Mouse (Mus musculus): ENCODE results near the gene Tmem270. TPM values are rescaled to one million over a fixed set of nuclear protein-coding genes. Genes with fewer than 3 reads are reported as not detected.
"Not testable (repeated sequence)": the region's sequence is repeated elsewhere in the genome, so short reads cannot be mapped to it uniquely, and the experiment has no call there.

The Tmem270 gene
- not detected in 2 replicates for total RNA-seq (2017)

DNA sequence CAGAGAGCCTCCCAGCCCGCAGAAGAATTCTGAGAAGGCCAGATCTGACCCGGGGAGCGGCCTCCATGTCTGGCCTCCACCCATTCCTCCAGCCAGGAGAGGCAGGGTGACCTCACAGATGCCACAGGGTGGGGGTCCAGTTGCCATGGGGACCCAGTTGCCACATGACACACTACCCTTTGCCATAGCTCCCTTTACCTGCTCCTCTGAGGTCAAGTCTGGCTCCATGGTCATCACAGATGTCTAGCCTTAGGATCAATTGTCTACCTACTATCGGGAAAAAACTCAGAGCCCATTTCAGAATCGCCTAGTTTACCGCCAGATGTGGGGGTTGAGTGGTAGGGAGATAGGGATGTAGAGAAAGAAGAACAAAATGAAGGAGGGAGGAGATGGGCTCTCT lies at the start of gene Tmem270:
TSS of gene Tmem270 (minus strand) at position 101 of the 400 bp plus-strand sequence.
- ATAC-seq (replicated peaks in 1 of 2; ENCODE audit: insufficient read depth in 1 of 2, low FRiP score in 2 of 2, low TSS enrichment in 1 of 2, low read depth in 1 of 2, poor library complexity in 2 of 2, severe bottlenecking in 2 of 2) = no peak

DNA sequence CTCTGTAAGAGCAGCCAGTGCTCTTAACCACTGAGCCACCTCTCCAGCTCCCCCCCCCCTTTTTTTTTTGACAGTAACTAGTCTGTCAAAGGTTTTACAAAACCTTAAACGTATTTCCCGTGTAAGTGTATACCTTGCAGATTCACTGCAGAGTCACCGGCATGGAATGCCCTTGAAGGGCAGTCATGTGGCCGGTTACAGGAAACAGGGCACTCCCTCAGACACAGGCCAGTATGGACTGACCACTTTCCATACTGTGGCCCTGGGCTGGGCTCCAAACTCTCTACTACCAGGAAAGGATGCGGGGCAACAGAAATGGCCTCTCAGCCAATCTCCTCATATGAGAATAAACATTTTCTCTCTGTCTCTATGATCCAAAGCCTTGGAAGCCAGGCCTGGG lies 49.0 kb upstream of the Tmem270 start:
- no peak for ATAC-seq (replicated peaks in 1 of 2; ENCODE audit: insufficient read depth in 1 of 2, low FRiP score in 2 of 2, low TSS enrichment in 1 of 2, low read depth in 1 of 2, poor library complexity in 2 of 2, severe bottlenecking in 2 of 2)

- peak; percentile 54 to 67 for ATAC-seq (replicated peaks in 1 of 2; ENCODE audit: insufficient read depth in 1 of 2, low FRiP score in 2 of 2, low TSS enrichment in 1 of 2, low read depth in 1 of 2, poor library complexity in 2 of 2, severe bottlenecking in 2 of 2)
These were observed 44.7 kb upstream of the Tmem270 start for GRCm38 (mm10) chr5:134951053-134951884.

- ATAC-seq (replicated peaks in 1 of 2; ENCODE audit: insufficient read depth in 1 of 2, low FRiP score in 2 of 2, low TSS enrichment in 1 of 2, low read depth in 1 of 2, poor library complexity in 2 of 2, severe bottlenecking in 2 of 2) = no peak
These were observed 41.5 kb upstream of the Tmem270 start for GRCm38 (mm10) chr5:134948085-134948439.

DNA sequence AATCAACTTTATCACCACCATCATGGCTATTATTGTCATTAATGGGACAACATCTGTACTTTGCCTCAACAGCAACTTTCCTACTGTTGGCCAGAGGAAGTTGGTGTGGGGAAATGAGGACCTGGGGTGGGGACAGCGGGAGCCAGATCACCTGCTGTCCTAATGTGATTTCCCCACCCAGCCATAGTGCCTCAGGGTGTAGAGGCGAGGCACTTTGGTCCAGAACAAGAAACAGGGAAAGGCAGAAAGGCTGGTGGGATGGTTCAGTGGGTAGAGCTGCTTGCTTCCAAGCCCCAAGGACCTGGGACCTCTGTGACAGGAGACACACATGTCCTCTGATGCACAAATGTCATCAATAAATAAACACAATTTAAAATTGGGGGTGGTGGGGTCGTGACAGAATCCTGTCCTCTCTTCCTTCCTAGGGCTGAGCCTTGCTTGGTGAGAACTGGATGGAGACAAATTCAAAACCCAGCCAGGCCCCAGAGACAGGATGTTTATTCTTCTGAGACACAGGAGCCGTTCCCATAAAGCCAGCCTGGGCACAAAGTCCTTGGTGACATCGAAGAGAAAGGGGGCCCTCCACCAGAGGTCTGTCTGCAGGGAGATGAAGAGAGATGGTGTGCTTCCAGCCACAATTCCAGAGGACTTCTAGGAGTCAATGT lies 41.0 kb upstream of the Tmem270 start:
- no peak for ATAC-seq (replicated peaks in 1 of 2; ENCODE audit: insufficient read depth in 1 of 2, low FRiP score in 2 of 2, low TSS enrichment in 1 of 2, low read depth in 1 of 2, poor library complexity in 2 of 2, severe bottlenecking in 2 of 2)

DNA sequence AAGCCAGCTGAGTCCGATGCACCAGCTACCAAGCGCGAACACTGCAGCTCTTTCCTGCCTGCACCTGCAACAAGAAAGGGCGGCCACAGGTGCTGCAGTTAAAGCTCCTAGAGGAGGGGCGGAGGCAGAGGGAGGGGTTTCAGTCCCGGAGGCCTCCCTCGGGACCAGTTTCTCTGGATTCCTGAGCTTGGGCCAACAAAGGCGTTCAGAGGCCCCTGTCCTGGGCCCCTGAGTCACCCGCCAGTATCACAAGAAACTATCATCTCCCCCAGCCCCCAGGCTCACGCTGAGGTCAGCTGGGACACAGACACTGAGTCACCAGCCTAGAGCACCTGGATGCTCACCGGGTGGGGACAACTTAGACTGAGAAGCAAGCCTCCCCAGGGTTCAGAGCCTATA lies 40.3 kb upstream of the Tmem270 start, which contains the start of gene Cldn4:
TSS of gene Cldn4 (minus strand) at position 78 of the 399 bp plus-strand sequence.
- ATAC-seq (replicated peaks in 1 of 2; ENCODE audit: insufficient read depth in 1 of 2, low FRiP score in 2 of 2, low TSS enrichment in 1 of 2, low read depth in 1 of 2, poor library complexity in 2 of 2, severe bottlenecking in 2 of 2) = no peak

DNA sequence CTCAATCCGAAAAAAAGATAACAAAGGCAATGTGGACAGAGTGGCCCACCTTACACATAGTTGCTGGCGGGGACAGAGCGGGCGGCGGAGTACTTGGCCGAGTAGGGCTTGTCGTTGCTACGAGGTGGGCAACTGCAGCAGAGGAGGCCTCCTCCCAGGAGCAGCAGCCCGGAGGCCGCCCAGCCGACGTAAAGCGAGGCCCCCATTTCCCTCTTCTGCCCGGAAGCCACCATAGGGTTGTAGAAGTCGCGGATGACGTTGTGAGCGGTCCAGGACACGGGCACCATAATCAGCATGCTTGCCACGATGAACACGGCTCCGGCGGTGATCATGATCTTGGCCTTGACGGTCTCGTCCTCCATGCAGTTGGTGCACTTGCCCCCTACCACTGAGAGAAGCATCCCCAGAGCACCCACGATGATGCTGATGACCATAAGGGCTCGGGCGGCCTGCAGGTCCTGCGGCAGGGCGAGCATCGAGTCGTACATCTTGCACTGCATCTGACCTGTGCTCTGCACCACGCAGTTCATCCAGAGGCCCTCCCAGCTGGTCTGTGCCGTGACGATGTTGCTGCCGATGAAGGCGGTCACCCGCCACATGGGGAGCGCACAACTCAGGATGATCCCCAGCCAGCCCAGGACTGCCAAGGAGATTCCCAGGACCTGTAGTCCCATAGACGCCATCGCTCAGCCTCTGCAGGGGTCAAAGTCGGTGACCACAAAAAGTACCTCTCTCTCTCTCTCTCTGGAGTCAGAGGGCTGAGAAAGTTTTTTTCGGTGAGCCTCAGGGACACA lies 39.7 kb upstream of the Tmem270 start:
- ATAC-seq (replicated peaks in 1 of 2; ENCODE audit: insufficient read depth in 1 of 2, low FRiP score in 2 of 2, low TSS enrichment in 1 of 2, low read depth in 1 of 2, poor library complexity in 2 of 2, severe bottlenecking in 2 of 2) = no peak

- ATAC-seq (replicated peaks in 1 of 2; ENCODE audit: insufficient read depth in 1 of 2, low FRiP score in 2 of 2, low TSS enrichment in 1 of 2, low read depth in 1 of 2, poor library complexity in 2 of 2, severe bottlenecking in 2 of 2) = no peak
These were observed 38.9 kb upstream of the Tmem270 start for GRCm38 (mm10) chr5:134945266-134945959.

- no peak for ATAC-seq (replicated peaks in 1 of 2; ENCODE audit: insufficient read depth in 1 of 2, low FRiP score in 2 of 2, low TSS enrichment in 1 of 2, low read depth in 1 of 2, poor library complexity in 2 of 2, severe bottlenecking in 2 of 2)
These were observed 37.6 kb upstream of the Tmem270 start for GRCm38 (mm10) chr5:134944179-134944578.

DNA sequence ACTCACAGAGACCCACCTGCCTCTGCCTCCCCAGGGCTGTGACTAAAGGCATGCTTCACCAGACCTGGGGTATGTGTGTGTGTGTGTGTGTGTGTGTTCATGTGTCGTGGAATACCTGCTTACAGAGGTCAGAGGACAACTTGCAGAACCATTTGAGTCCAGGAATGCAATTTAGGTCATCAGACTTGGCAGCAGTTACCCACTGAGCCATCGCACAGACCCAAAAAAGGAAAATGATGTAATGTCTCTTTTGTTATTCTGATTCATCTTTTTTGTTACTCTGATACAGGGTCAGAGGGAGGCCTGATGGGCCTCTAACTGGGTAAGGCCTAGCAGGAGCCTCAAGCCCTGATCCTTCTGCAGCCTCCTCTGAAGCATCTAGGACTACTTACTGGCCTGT lies 36.2 kb upstream of the Tmem270 start:
- no peak for ATAC-seq (replicated peaks in 1 of 2; ENCODE audit: insufficient read depth in 1 of 2, low FRiP score in 2 of 2, low TSS enrichment in 1 of 2, low read depth in 1 of 2, poor library complexity in 2 of 2, severe bottlenecking in 2 of 2)

DNA sequence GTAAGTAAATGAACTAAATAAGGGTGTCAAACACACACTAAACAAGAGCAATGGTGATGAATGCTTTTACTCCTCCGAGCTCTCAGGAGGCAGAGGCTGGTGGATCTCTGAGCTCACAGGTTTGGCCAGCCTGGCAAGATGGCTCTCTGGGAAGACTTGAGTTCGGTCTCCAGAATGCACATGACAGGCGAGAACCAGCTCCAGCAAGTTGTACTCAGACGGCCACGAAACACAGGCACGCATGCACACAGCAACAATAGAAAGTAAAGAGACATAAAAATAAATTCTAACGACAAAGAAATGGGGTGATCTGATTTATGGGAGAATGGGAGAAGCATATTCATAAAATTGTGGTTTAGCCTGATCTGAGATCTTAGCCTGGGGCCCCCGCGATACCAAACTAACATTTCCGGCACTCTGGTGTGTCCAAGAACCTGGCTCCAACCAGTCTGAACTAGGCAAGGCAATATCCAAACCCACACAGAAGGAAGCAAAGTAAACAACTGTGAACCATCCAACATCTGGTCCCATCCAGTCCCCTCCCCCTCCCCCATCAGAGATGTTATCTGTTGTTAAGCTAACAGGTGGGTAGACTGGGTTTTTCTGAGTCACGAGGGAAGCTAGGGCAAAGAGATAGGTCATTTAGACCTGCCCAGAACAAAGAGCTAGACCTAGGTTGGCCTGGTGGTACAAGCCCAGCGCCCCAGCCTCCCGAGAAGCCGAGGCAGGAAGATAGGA lies 35.1 kb upstream of the Tmem270 start:
- no peak for ATAC-seq (replicated peaks in 1 of 2; ENCODE audit: insufficient read depth in 1 of 2, low FRiP score in 2 of 2, low TSS enrichment in 1 of 2, low read depth in 1 of 2, poor library complexity in 2 of 2, severe bottlenecking in 2 of 2)

GRCm38 (mm10) chr5:134939554-134939953 lies 33.0 kb upstream of the Tmem270 start:
- ATAC-seq (replicated peaks in 1 of 2; ENCODE audit: insufficient read depth in 1 of 2, low FRiP score in 2 of 2, low TSS enrichment in 1 of 2, low read depth in 1 of 2, poor library complexity in 2 of 2, severe bottlenecking in 2 of 2) = not testable (repeated sequence)

- no peak for ATAC-seq (replicated peaks in 1 of 2; ENCODE audit: insufficient read depth in 1 of 2, low FRiP score in 2 of 2, low TSS enrichment in 1 of 2, low read depth in 1 of 2, poor library complexity in 2 of 2, severe bottlenecking in 2 of 2)
These were observed 32.5 kb upstream of the Tmem270 start for GRCm38 (mm10) chr5:134939069-134939468.

DNA sequence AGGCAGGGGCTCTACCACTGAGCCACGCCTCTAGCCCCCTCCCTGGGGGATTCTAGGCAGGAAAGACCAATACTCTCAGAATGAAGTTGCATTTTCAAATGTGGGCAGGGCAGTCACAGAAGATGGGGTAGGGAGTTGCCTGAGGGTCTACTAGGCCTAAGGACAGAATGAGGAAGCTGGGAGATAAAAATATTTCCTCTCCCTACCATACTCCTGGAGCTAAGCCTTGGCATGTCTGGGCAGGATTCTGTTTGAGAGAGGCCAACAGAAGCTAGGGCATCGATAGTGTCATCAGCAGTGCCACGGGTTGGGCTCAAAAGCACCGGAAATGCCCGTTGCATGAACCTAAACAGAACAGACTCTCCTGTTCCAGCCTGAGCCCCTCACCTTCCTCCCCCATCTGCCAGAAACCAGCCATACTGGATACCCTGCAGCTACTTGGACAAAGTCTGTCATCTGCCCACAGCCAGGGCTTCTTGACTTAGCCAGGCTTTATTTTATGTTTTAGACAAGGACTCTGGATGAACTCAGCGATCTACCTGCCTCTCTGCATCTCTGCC lies 30.2 kb upstream of the Tmem270 start:
- ATAC-seq (replicated peaks in 1 of 2; ENCODE audit: insufficient read depth in 1 of 2, low FRiP score in 2 of 2, low TSS enrichment in 1 of 2, low read depth in 1 of 2, poor library complexity in 2 of 2, severe bottlenecking in 2 of 2) = no peak

DNA sequence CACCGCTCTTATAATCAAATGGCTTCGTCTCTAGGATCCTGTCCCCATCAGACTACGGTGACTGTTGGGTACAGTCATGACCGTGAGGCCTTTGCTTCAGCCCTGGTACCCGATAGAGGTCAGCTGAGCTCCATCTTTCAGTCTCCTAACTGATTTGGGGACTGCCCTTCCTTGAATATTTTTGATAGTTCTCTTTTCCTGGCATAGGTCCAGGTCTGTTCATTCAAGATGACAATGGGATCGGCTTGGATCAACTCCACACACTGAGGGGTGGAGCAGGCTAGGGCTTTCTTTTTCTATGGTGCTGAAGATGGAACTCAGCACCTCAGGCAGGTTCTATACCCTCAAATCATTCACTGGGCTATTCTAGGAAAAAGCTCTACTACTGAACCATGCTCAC lies 29.5 kb upstream of the Tmem270 start:
- ATAC-seq (replicated peaks in 1 of 2; ENCODE audit: insufficient read depth in 1 of 2, low FRiP score in 2 of 2, low TSS enrichment in 1 of 2, low read depth in 1 of 2, poor library complexity in 2 of 2, severe bottlenecking in 2 of 2) = no peak

DNA sequence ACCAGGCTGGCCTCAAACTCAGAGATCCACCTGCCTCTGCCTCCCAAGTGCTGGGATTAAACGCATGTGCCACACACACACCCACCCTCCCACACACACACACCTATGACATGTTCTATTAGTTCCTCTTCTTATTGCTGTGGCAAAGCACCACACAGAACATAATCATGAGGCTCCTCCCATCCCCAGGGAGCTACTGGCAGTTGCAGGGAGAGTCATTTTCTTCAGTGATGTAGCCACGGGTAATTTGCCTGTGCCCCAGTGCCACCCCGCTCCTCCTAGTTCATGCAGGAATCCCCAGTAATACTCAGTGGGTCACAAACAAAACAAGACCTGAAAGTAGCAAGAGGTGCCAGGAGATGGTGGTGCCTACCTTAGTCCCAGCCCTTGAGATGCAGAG lies 28.1 kb upstream of the Tmem270 start:
- ATAC-seq (replicated peaks in 1 of 2; ENCODE audit: insufficient read depth in 1 of 2, low FRiP score in 2 of 2, low TSS enrichment in 1 of 2, low read depth in 1 of 2, poor library complexity in 2 of 2, severe bottlenecking in 2 of 2) = no peak

DNA sequence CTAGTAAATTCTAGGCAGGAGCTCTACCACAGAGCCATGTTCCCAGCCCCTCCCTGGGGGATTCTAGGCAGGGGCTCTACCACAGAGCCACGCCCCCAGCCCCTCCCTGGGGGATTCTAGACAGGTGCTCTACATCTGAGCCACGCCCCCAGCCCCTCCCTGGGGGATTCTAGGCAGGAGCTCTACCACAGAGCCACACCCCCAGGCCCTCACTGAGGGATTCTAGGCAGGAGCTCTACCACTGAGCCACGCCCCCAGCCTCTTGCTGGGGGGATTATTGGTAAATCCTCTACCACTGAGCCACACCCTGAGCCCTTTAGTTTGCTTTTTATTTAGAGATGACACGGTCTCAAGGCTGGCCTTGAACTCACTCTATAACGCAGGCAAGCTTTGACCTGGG lies 27.2 kb upstream of the Tmem270 start:
- ATAC-seq (replicated peaks in 1 of 2; ENCODE audit: insufficient read depth in 1 of 2, low FRiP score in 2 of 2, low TSS enrichment in 1 of 2, low read depth in 1 of 2, poor library complexity in 2 of 2, severe bottlenecking in 2 of 2) = not testable (repeated sequence)

Measured in hematopoietic stem cell, adult 5-6 weeks (primary cell).